Mouse (Mus musculus) embryonic fibroblast, embryonic 13.5 days (primary cell): ENCODE results near the gene Immp2l.

Experiments used
- CTCF ChIP-seq: IDR thresholded peaks from 2 replicates; pipeline ENCODE4 v1.5.1; 2011; ENCODE audit warnings: mild to moderate bottlenecking, control low read depth, low read length, moderate library complexity, borderline replicate concordance; ENCODE audit not compliant: insufficient read depth
- POLR2A ChIP-seq: IDR thresholded peaks from 2 replicates; pipeline ENCODE4 v1.6.1; 2011; ENCODE audit warnings: low read depth, mild to moderate bottlenecking, control low read depth, low read length, moderate library complexity

DNA sequence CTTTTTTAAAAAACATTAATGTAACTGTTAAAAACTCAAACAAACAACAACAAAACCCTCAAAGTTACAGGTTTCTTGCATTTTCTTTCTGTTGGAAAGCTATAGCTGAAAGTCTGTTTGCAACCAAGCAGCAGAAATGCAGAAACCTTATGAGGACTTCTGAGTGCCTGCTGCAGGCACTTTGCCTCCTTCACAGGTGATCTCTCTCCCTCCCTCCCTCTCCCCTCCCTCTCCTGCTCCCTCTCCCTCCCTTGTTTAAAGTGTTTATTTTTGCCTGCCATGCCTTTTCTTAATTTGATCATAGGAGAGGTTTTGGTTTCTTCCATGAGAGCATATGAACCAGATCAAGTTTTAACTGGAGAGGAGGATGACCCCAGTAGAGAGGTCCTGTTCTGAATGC, 392.7 kb downstream of the Immp2l start:
- no peak for TF ChIP-seq CTCF
- TF ChIP-seq POLR2A: no peak
